Mouse (Mus musculus): ENCODE data around the gene Sgf29. TPM values are rescaled to one million over a fixed set of nuclear protein-coding genes. Genes with fewer than 3 reads are reported as not detected.

The Sgf29 gene
- 25.8 and 27.0 TPM in 2 replicates for polyA plus RNA-seq (2011; ENCODE audit: insufficient read depth, insufficient read length, low replicate concordance, missing spikeins)

- WGBS = 1% methylated on average over 57 of the region's 57 CpGs
- TF ChIP-seq CTCF (IDR thresholded peaks at IDR 0.05; ENCODE audit: control insufficient read depth, insufficient read depth, low read length) (no peak), POLR2A (IDR thresholded peaks at IDR 0.05; ENCODE audit: borderline replicate concordance, control insufficient read depth, low read depth, low read length) (peak; percentile 94)
- Histone ChIP-seq H3K27ac (ENCODE audit: control insufficient read depth, insufficient read depth, low read depth, low read length, poor library complexity) (peak within 1 kb of the TSS; percentile 97), H3K4me1 (ENCODE audit: control insufficient read depth, insufficient read depth, low read length) (no peaks in the 10 kb centered on the region; the same call in 1 of the 2 replicates), H3K4me3 (replicated peaks; ENCODE audit: control insufficient read depth, low read depth, low read length) (peak within 1 kb of the TSS; percentile 96)
Observed at GRCm38 (mm10) chr7:126649231-126650051, at the start of gene Sgf29. Gene Sgf29, plus strand, starts transcription at chr7:126649309.

- 3% methylated on average over 5 of the region's 5 CpGs for whole genome bisulfite sequencing
- Histone ChIP-seq H3K4me1 (ENCODE audit: control insufficient read depth, insufficient read depth, low read length) (peaks cover 10% of the 10 kb centered on the region; the same call in 1 of the 2 replicates), H3K27ac (ENCODE audit: control insufficient read depth, insufficient read depth, low read depth, low read length, poor library complexity) (peak overlapping the region; percentile 66), H3K4me3 (replicated peaks; ENCODE audit: control insufficient read depth, low read depth, low read length) (no peak overlapping the region)
- TF ChIP-seq CTCF (IDR thresholded peaks at IDR 0.05; ENCODE audit: control insufficient read depth, insufficient read depth, low read length) (no peak), POLR2A (IDR thresholded peaks at IDR 0.05; ENCODE audit: borderline replicate concordance, control insufficient read depth, low read depth, low read length) (no peak)
Observed at GRCm38 (mm10) chr7:126601896-126602295, 47.2 kb upstream of the Sgf29 start.

- Histone ChIP-seq H3K27ac (ENCODE audit: control insufficient read depth, insufficient read depth, low read depth, low read length, poor library complexity) (peak overlapping the region; percentile 66), H3K4me1 (ENCODE audit: control insufficient read depth, insufficient read depth, low read length) (peaks cover 13% of the 10 kb centered on the region; the same call in 1 of the 2 replicates), H3K4me3 (replicated peaks; ENCODE audit: control insufficient read depth, low read depth, low read length) (no peak overlapping the region)
- WGBS = 29% methylated on average over 3 of the region's 3 CpGs
- TF ChIP-seq POLR2A (IDR thresholded peaks at IDR 0.05; ENCODE audit: borderline replicate concordance, control insufficient read depth, low read depth, low read length) = no peak
- no peak for TF ChIP-seq CTCF (IDR thresholded peaks at IDR 0.05; ENCODE audit: control insufficient read depth, insufficient read depth, low read length)
Observed at GRCm38 (mm10) chr7:126602650-126603049, 46.5 kb upstream of the Sgf29 start.

GRCm38 (mm10) chr7:126606611-126607010 is 42.5 kb upstream of the Sgf29 start:
- 22% methylated on average over 5 of the region's 5 CpGs for WGBS
- TF ChIP-seq POLR2A (IDR thresholded peaks at IDR 0.05; ENCODE audit: borderline replicate concordance, control insufficient read depth, low read depth, low read length) = no peak
- no peak for TF ChIP-seq CTCF (IDR thresholded peaks at IDR 0.05; ENCODE audit: control insufficient read depth, insufficient read depth, low read length)
- Histone ChIP-seq H3K4me1 (ENCODE audit: control insufficient read depth, insufficient read depth, low read length) (peaks cover 12% of the 10 kb centered on the region; the same call in 1 of the 2 replicates), H3K27ac (ENCODE audit: control insufficient read depth, insufficient read depth, low read depth, low read length, poor library complexity) (no peak overlapping the region; the same call in 1 of the 2 replicates), H3K4me3 (replicated peaks; ENCODE audit: control insufficient read depth, low read depth, low read length) (no peak overlapping the region)

- TF ChIP-seq CTCF (IDR thresholded peaks at IDR 0.05; ENCODE audit: control insufficient read depth, insufficient read depth, low read length) = no peak
- no peak for TF ChIP-seq POLR2A (IDR thresholded peaks at IDR 0.05; ENCODE audit: borderline replicate concordance, control insufficient read depth, low read depth, low read length)
- Histone ChIP-seq H3K4me1 (ENCODE audit: control insufficient read depth, insufficient read depth, low read length) (peaks cover 11% of the 10 kb centered on the region; the same call in 1 of the 2 replicates), H3K4me3 (replicated peaks; ENCODE audit: control insufficient read depth, low read depth, low read length) (no peak overlapping the region), H3K27ac (ENCODE audit: control insufficient read depth, insufficient read depth, low read depth, low read length, poor library complexity) (peak overlapping the region; percentile 91)
- 48% methylated on average over 3 of the region's 3 CpGs for WGBS
Observed at GRCm38 (mm10) chr7:126607064-126607463, 42.0 kb upstream of the Sgf29 start.

GRCm38 (mm10) chr7:126607796-126608195 is 41.3 kb upstream of the Sgf29 start:
- WGBS = 62% methylated on average over 5 of the region's 5 CpGs
- peak overlapping the region; percentile 91; the same call in 1 of the 2 replicates for H3K27ac ChIP-seq (ENCODE audit: control insufficient read depth, insufficient read depth, low read depth, low read length, poor library complexity)
- TF ChIP-seq POLR2A (IDR thresholded peaks at IDR 0.05; ENCODE audit: borderline replicate concordance, control insufficient read depth, low read depth, low read length) (no peak), CTCF (IDR thresholded peaks at IDR 0.05; ENCODE audit: control insufficient read depth, insufficient read depth, low read length) (no peak)
- H3K4me3 ChIP-seq (replicated peaks; ENCODE audit: control insufficient read depth, low read depth, low read length) = no peak overlapping the region
- peaks cover 8% of the 10 kb centered on the region; the same call in 1 of the 2 replicates for H3K4me1 ChIP-seq (ENCODE audit: control insufficient read depth, insufficient read depth, low read length)

GRCm38 (mm10) chr7:126612736-126613135 is 36.4 kb upstream of the Sgf29 start:
- Histone ChIP-seq H3K27ac (ENCODE audit: control insufficient read depth, insufficient read depth, low read depth, low read length, poor library complexity) (no peak overlapping the region), H3K4me1 (ENCODE audit: control insufficient read depth, insufficient read depth, low read length) (peaks cover 2% of the 10 kb centered on the region; the same call in 1 of the 2 replicates), H3K4me3 (replicated peaks; ENCODE audit: control insufficient read depth, low read depth, low read length) (no peak overlapping the region)
- 77% methylated on average over 3 of the region's 3 CpGs for WGBS
- TF ChIP-seq POLR2A (IDR thresholded peaks at IDR 0.05; ENCODE audit: borderline replicate concordance, control insufficient read depth, low read depth, low read length) (no peak), CTCF (IDR thresholded peaks at IDR 0.05; ENCODE audit: control insufficient read depth, insufficient read depth, low read length) (no peak)

- H3K27ac ChIP-seq (ENCODE audit: control insufficient read depth, insufficient read depth, low read depth, low read length, poor library complexity) = no peak overlapping the region
- peaks cover 3% of the 10 kb centered on the region for H3K4me1 ChIP-seq (ENCODE audit: control insufficient read depth, insufficient read depth, low read length)
- TF ChIP-seq CTCF (IDR thresholded peaks at IDR 0.05; ENCODE audit: control insufficient read depth, insufficient read depth, low read length) (peak; percentile 54), POLR2A (IDR thresholded peaks at IDR 0.05; ENCODE audit: borderline replicate concordance, control insufficient read depth, low read depth, low read length) (no peak)
- H3K4me3 ChIP-seq (replicated peaks; ENCODE audit: control insufficient read depth, low read depth, low read length) = no peak overlapping the region
- WGBS = 62% methylated on average over 3 of the region's 3 CpGs
Observed at GRCm38 (mm10) chr7:126616707-126617106, 32.4 kb upstream of the Sgf29 start.
